Comparison of ENCODE assay signal across 21 mouse cellular contexts in the genomic region with DNA sequence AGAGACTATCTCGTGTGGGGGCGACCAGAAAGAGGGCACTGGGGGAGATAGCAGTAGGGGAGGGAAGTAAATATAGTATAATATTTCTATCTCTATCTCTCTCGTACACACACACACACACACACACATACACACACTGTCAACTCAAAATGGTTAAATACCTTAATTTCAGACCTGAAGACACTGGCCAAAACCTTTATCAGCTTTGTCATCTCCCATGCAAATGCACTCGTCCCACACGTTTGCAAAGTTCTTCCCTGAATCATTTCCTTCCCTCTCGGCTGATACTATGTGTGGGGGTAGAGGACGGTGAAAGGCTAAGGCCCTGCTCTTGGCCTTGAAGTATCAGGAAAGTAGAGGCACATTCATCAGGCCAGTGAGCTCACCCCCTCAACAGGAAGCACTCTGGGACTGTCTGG. TPM values are rescaled to one million over a fixed set of nuclear protein-coding genes. Genes with fewer than 3 reads are reported as not detected.
DNase-seq lines count a peak whose midpoint lies in the region; ATAC-seq and TF ChIP-seq lines count a peak whose summit lies in the region.
"Had no signal": no experiment of that assay in that cellular context is flagged by ENCODE, and none has a peak within 500 bp of the region (broad histone marks: within the 10 kb centered on the region; RNA-seq: fewer than 3 reads in every experiment).

No protein-coding gene starts in this region.

- peak; percentile 29 for DNase-seq in induced T-regulatory cell, adult 2 months (ENCODE audit: low read depth)
- no peak for DNase-seq in layer of hippocampus, adult 2 months (ENCODE audit: low spot score in 2 of 2)
- DNase-seq in frontal cortex, postnatal 25 days (ENCODE audit: low spot score in 2 of 2), result no peak
- DNase-seq in kidney, adult 11 months, result no peak
- DNase-seq: adrenal gland, postnatal 36 days; cerebellum, adult 9-10 months; forebrain, postnatal 0 days; gastrocnemius, postnatal 25 days; heart, postnatal 4 days; liver, embryonic 13.5 days; lung, postnatal 36 days had no signal

- H3K36me3 ChIP-seq in megakaryocyte, embryonic 14.5 days (replicated peaks; ENCODE audit: low read length), result no peaks in the 10 kb centered on the region
- H3K36me3 ChIP-seq: embryonic facial prominence, embryonic 10.5 days; heart, embryonic 10.5 days; hindbrain, embryonic 15.5 days; limb, embryonic 13.5 days; liver, embryonic 13.5 days; lung, embryonic 15.5 days; midbrain, embryonic 12.5 days had no signal

- TF ChIP-seq CTCF in layer of hippocampus, adult 2 months (conservative IDR thresholded peaks at IDR 0.05), result no peak

- ATAC-seq in megakaryocyte, adult 5-6 weeks (ENCODE audit: poor library complexity, severe bottlenecking), result no peak
- ATAC-seq in common myeloid progenitor, adult 5-6 weeks (replicated peaks; ENCODE audit: low read depth, poor library complexity, severe bottlenecking), result peak; percentile 46; the same call in 1 of the 2 replicates
- ATAC-seq: forebrain, postnatal 0 days; intestine, postnatal 0 days had no signal

- H3K27me3 ChIP-seq in megakaryocyte, embryonic 14.5 days (replicated peaks), result no peaks in the 10 kb centered on the region
- H3K27me3 ChIP-seq: hindbrain, embryonic 15.5 days; limb, embryonic 13.5 days; liver, embryonic 13.5 days; lung, embryonic 15.5 days; midbrain, embryonic 12.5 days had no signal

- H3K27ac ChIP-seq in layer of hippocampus, adult 2 months, result no peak overlapping the region
- H3K27ac ChIP-seq: embryonic facial prominence, embryonic 10.5 days; heart, embryonic 10.5 days; hindbrain, embryonic 15.5 days; limb, embryonic 13.5 days; liver, embryonic 13.5 days; lung, embryonic 15.5 days; midbrain, embryonic 12.5 days had no signal

- no peaks in the 10 kb centered on the region for H3K9me3 ChIP-seq in megakaryocyte, embryonic 14.5 days
- H3K9me3 ChIP-seq: embryonic facial prominence, embryonic 10.5 days; heart, embryonic 10.5 days; hindbrain, embryonic 15.5 days; limb, embryonic 13.5 days; liver, embryonic 13.5 days; lung, embryonic 15.5 days; midbrain, embryonic 12.5 days had no signal

- H3K4me3 ChIP-seq in megakaryocyte, embryonic 14.5 days (replicated peaks), result peak overlapping the region; percentile 39
- H3K4me3 ChIP-seq in layer of hippocampus, adult 2 months, result no peak overlapping the region
- H3K4me3 ChIP-seq: embryonic facial prominence, embryonic 10.5 days; heart, embryonic 10.5 days; hindbrain, embryonic 15.5 days; limb, embryonic 13.5 days; liver, embryonic 13.5 days; lung, embryonic 15.5 days; midbrain, embryonic 12.5 days had no signal

- peaks cover 29% of the 10 kb centered on the region for H3K4me1 ChIP-seq in megakaryocyte, embryonic 14.5 days
- H3K4me1 ChIP-seq: embryonic facial prominence, embryonic 10.5 days; heart, embryonic 10.5 days; hindbrain, embryonic 15.5 days; limb, embryonic 13.5 days; lung, embryonic 15.5 days; midbrain, embryonic 12.5 days had no signal

RNA-seq across cellular contexts. Expression of a gene that starts 12.8 kb away (rescaled TPM):
- polyA plus RNA-seq in megakaryocyte, embryonic 14.5 days (2012; ENCODE audit: insufficient read depth, low replicate concordance), result 35.8 and 36.6 TPM in 2 replicates
- total RNA-seq in megakaryocyte, adult 5-6 weeks (2015), result 194 and 206 TPM in 2 replicates
- total RNA-seq in megakaryocyte, adult 5-6 weeks (2017), result 27.6 and 49.7 TPM in 2 replicates
- 24.3 and 43.8 TPM in 2 replicates for total RNA-seq in common myeloid progenitor, adult 5-6 weeks (2017)
- total RNA-seq in layer of hippocampus, adult 2 months (2021), result 1 to 10 TPM; 5.8 to 6.0 TPM
